Mouse (Mus musculus): ENCODE measurements around the gene Pcolce2.

The Pcolce2 gene

DNA sequence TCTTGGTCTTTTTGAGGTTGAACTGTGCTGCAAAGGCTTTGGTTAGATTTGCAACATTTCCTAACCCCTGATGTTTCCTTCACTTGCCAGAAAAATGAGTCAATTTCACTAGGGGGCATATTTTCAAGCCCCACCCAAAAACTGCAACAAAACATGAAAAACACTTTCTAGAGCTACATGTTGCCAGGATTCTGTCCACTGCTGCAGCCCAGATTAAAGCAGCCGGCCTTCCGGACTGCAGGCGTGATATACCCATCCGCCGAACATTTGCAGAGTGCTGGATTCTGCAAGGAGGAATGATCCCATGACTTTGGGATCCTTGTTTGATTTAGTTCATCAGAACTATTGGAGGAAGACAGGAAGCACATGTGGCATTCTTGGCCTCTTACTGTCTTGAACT lies 17.0 kb downstream of the Pcolce2 start:
- DNase-seq (ENCODE audit: low spot score): no peak

DNA sequence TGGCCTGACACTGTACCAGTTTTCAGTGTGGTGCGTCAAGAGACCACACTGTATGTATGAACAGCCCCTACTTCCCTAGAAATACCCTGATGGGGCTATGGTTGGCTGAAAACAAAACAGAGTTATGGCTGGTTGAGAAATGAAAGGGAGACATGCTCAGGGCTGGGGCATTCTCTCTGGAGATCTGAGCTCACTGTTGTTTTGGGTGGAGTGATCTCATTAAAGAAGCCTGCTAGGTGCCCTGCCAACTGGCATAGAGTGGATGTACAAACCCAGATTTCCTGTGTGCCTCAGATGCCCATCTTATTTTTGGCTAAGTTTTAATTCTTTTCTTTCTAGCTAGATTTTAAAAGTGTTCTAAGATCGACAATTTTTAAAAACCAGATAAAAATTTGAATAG lies 20.5 kb downstream of the Pcolce2 start:
- DNase-seq (ENCODE audit: low spot score): no peak

DNA sequence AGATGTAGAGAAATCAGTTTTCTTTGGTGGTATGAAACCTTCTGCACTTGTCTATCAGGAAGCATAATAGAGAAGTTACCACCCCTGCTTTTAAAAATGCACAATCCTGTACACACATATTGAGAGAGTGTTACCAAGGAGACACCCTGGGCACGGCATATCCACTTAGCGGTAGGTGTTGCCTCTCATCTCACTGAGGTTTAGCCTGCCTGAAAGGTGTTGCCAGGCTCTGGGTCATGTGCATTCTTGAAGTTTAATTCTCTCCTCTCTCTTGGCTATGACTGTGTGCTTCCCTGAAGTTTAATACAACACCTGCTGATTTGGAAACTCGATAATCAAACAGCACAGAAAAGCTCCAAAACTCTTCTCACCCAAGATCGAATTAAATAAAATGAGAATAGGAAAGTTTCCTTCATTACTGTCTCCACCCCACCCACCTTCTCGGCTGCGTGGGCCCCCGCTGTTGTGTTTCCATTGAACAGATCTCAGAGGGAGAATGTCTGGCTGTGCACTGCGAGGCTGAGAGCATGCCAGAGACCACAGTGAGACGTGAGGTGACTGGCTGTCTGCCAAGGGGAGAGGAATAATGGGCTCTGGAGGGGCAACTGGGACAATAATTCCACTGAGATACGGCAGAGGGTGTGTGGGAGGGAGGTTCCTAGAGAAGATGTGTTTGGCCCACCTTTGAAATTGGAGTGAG lies 27.0 kb downstream of the Pcolce2 start:
- no peak for DNase-seq (ENCODE audit: low spot score)

DNA sequence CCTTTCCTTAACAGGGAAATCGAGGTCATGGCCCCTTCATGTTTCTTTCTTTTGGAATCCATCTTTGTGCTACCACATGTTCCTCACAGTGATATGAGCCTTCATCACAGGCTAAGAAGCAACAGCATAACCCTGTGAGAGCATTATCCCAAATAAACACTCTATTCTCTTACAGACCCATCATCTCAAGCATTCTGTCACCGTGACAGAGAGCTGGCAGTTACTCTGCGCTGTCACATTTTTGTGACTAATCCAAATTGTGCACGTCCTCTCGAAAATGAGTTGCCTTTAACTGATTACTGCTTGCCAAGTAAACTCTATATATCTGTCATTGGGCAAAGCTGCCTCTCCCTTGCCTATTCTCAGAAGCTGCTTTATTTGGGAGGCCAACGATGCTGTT lies 28.4 kb downstream of the Pcolce2 start:
- no peak for DNase-seq (ENCODE audit: low spot score)

DNA sequence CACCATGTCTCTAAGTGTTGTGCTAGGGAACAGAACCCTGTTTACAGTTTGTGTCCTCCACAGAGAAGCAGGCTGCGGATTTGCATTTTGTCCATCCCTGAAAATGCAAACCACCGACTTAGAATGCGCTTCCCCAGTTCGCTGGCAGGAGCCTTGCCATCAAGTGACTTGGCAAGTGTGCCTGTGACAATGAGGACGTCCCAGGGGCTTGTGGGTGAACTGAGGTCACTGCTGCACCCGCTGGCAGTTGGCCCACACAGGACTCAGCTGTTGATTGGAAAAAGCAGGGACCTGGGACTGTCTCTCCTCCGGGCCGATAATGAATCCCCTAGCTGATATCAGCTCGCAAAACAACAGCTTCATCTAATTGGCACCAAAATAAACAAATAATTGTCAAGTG lies 30.4 kb downstream of the Pcolce2 start:
- DNase-seq (ENCODE audit: low spot score): no peak

DNA sequence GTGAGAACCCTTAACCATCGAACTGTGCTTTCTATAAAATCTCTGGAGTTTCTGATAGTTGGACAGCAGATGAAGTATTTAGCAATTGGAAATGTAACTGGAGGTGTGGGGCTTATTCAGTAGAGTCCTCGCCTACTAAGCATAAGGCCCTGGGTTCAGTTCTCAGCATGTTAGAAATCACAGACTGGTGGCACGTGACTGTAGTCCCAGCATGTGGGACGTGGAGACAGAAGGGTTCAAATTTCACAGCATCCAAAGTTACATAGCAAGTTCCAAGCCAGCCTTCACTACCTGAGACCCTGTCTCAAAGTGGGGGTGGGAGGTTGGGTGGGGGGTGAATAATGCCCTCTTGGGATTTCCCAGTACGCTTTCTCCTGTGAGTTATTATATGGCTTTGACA lies 30.9 kb downstream of the Pcolce2 start:
- DNase-seq (ENCODE audit: low spot score): no peak

DNA sequence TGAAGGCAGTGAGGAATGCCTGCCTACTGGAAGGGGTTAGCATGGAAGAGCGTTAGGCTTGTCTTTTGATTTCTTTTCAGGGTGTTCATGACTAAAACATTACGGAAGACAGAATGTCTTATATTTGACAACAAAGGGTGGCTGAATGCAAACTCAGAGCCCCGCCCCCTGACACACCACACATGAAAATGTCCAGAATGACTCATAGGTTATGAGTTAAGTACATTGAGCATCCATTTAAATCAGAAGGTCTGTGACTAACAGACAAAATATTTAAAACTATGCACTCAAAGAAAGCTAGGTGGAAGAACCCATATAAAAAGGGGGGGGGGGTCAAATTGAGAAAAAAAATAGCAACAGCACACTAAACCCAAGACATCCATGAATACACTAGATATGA lies 34.9 kb downstream of the Pcolce2 start:
- DNase-seq (ENCODE audit: low spot score): no peak

DNA sequence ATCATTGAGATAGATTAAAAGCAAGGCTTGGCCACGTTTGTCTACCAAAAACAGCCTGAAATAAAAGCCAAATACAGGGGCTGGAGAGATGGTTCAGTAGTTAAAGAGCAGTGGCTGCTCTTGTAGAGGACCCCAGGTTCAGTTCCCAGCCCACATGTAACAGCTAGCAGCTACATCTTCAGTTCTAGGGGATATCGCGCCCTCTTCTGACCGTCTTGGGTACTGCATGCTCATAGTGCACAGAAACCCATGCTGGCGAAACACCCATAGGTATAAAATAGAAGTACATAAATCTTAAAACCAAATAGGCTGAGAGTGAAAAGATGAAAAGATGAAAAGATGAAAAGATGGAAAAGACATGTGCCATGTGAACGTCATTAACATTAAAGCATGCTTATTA lies 35.4 kb downstream of the Pcolce2 start:
- no peak for DNase-seq (ENCODE audit: low spot score)

DNA sequence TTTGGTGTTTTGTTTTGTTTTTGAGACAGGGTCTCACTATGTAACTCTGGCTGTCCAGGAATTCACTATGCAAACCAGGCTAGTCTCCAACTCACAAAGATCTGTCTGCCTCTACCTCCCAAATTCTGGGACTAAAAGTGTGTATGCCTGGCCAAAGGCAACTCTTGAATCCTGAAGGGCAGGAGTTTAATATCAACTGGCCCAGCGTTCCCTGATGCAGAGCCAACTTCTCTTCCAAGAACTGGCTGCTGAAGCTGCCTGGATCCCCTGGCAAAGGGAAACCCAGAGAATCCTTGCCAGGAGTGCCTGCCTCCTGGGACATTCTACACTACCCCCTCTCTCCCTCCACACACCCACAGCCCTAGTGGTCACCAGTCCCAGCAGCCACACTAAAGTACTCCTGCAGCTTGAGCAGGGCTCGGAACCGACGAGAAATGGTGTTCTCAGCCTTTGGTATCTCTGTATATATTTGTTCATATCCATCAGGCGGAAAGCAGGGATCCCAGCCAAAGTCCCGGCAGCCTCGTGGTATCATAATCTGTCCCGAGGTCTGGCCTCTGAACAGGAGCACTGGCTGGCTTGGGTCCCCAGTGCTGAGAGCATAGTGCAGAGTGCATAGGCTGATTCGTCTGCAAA lies 37.8 kb downstream of the Pcolce2 start:
- peak; percentile 21 for DNase-seq (ENCODE audit: low spot score)

DNA sequence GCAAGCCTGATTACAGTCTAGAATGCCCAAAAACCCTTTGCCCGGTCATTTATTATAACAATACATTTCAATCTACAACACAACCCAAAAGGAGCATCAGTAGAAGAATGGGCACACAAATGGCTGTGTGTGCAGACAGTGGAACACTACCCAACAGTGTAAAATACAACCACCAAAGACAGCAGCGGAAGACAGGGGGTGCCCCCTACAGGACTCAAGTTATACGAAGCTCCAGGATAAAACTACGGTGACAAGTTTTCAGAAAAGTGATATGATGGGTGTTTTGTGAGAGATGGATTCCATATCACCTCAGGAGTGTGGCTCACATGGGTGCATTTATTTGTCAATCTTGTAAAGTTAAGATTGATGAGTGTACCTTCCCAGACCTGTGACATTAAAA lies 38.6 kb downstream of the Pcolce2 start:
- no peak for DNase-seq (ENCODE audit: low spot score)

DNA sequence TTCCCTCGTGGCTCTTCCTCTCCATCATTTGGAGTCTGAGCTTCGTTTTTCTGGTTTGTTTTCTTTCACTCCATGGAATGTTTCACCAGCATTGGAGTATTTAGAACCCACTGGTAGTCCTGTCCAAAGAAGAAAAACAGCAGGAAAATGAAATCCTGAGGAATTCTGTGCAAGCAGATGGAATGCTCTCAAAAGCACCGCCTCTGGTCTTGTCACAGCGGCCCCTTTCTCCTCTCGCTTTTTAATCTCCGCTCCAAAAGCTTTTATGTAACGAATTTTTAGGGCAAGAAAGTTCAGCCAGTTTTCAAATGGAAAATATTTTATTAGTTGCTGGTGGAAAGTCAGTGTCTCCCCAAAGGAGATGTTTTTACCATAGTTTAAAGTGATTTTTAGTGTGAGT lies 42.6 kb downstream of the Pcolce2 start:
- DNase-seq (ENCODE audit: low spot score): no peak

DNA sequence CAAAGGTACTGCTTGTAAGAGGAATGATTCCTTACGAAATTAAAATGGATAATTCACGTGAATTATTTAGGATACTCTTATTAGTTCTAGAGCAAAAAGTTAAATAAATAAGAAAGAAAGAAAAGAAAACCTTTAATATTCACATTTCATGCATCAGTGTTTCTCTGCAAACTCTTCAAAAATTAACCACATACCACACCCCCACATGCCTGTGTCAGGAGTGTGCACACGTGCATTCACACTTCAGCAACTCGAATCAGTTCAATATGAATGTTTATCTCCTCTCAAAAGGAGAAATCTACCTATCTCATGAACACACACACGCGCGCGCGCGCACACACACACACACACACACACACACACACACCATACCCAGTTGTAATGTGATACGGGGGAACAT lies 43.3 kb downstream of the Pcolce2 start:
- no peak for DNase-seq (ENCODE audit: low spot score)

DNA sequence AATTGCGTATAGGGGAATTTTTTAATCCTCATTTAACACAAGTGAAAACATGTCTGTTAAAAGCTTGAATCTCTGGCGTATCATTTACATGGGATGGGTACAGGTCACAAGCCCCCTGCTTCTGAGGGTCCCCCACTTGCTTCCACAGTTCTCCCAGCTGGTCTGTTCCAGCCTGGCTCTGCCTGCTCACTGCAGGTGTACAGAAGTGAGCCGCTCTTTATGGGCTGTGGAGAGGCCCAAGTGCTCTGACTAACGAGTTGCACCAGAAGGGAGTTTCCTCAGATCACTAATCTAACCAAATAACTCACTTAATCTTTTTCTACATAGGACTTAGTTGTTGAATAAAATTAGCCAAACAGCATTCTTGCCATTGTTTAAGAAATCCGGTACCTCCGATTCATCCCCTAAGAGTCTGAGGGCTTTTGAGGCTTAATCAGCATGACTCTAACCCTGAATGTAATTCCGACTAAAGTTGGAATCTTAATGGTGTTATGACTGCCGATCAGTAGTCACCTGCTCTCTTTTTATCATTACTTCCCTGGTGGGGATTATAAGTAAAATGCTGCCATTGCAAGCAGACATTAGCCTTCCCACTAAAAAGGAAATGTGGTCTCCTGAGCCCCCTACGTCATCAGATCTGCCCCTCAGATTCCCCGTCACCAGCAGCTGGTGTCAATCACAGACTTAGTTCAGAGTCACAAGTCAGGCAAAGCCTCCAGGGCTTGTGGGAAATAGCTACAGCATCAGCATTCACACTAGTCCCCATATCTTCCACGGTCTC lies 48.4 kb downstream of the Pcolce2 start:
- DNase-seq (ENCODE audit: low spot score): no peak

DNA sequence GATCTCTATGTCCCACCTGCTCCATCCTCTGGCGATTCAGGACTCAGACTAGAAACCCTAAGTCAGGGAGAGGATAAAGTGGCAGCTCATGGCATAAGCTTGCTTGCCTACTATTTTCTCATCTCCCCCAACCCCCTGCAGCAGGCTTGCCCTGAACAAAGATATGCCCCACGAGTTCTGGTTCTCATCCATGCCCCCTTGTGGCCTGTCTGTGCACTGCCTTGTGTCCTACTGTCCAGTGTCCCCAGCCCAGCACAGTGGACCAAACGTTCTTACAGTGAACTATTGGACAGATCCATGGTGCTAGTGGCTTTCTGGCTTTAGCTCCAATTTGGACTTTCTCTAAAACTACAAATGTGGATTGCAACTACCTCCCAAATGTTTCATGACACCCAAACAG lies 50.7 kb downstream of the Pcolce2 start:
- DNase-seq (ENCODE audit: low spot score): no peak

DNA sequence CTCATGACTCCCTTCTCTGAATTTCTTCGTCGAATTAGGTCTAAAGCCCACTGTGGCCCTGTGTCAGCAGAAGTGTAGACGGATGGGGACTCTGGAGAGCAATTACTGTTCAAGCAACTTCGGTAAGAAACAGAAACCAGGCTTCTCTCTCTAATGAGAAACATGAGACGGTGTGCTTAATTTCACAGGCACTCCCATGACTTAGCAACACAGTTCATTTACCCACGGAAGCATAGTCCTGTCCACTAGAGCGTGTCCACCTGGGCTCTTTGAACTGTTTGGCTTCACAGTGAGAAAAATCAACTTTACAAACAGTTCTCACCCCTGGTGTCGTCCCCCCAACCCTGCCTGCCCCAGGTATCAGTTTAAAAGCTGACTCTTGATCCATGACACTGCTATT lies 55.4 kb downstream of the Pcolce2 start:
- DNase-seq (ENCODE audit: low spot score): no peak

DNA sequence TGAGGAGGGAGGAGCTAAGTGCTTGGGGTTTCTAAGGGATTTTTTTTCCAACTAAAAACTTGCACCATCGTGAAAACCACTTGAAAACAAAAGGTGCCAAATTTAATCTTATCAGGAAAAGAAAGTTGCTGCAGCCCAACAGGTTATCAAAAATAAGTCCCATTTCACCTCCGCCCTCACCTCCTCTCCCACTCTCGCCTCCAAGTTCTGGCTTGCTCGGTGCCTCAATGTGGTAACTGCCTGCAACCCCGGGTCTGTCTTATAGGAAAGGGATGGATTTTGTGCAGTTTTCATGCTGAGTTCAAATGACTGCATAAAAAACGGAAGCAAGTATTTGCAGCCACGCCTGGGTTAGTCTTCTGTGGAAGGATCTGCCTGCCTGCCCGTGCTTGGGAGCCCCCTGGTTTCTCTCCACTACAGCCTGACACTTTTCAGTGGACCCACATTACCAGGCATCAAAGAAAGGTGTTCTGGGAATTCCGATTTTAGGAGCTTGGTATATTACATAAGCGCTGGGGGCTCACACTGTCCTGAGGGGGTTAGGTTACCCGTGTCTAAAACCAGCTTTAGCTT lies 56.2 kb downstream of the Pcolce2 start:
- DNase-seq (ENCODE audit: low spot score): no peak

DNA sequence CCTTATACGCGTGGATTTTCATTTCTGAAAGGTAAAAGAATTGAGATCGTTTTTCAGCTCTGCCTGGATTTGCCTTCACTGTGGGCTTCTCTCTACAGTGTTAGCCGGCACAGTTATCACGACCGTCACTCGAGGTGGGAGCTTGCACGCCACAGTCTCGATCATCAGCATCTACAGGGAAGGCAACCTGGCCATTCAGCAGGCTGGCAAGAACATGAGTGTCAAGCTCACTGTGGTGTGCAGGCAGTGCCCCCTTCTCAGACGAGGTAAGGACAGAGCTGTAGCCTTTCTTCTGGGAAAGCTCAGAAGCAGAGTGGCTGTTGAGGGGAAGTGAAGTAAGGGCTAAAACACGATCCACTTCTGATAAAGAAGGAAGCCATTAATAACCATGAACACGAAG lies 57.1 kb downstream of the Pcolce2 start:
- DNase-seq (ENCODE audit: low spot score): no peak

DNA sequence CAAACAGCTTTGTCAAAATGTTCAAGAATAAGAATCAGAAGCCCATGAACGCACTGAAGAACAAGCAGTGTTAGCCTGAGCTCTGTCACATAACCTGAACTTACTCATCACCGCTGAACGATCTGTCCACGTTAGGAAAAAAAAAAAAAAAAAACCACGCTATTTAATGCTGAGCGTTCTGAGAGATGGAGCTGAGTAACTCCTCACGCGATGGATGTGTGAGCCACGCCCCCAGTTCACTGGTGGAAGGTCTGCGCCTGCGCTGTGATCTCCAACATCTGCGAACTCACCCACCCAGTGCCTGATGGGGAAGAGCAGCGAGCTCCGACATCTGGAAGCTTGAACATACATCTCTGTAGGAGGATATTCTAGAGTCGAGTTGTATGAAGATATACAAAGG lies 57.6 kb downstream of the Pcolce2 start:
- peak; percentile 41 for DNase-seq (ENCODE audit: low spot score)

DNA sequence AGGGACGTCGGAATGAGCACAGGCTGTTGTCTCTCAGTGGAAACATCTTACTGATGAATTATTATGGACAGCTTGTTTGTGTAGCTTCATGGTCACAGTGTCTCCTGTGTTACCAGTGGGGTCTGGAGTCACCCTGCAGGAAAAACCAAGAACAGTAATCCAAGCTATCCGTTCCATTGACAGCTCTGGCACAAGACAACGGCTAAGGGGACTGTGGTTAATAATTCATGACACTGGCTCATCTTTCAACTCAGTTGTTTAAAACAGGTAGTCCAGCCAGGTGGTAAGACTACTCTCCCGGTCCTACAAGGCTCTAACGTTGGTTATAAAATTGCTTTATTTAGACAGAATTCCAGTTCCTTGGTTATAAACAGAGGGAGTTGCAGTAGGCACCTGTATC lies 59.2 kb downstream of the Pcolce2 start:
- no peak for DNase-seq (ENCODE audit: low spot score)

DNA sequence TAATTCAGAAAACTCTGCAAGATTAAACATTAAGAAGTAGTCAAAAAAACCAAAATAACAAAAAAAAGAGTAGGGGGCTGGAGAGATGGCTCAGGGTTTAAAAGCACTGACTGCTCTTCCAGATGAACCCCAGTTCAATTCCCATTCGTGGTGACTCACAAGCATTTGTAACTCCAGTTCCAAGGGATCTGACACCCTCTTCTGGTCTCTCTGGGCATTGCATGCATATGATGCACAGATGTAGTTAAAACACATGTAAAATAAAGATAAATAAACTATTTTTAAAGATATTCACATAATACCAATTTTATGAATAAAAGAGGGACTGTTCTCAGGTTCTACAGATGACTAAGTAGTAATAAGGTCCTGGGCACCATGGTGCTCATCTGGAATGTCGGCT lies 60.4 kb downstream of the Pcolce2 start:
- DNase-seq (ENCODE audit: low spot score): peak; percentile 16

DNA sequence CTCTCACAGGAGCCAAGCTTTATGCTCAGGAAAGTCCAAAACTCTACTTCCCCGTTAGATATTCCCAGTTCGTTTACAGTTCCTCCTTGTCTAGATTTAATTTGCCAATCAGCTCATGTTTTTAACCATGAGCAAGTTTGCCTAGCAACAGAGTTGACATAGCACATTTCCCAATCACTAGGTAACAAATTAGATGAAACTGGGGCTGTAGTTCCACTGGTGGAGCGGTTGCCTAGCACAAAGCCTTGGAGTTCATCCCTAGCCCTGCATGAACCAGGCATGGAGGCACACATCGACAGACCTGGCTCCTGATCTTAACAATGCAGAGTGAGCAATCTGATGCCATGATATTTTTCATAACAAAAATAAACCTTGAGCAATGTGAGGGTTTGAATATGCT lies 61.9 kb downstream of the Pcolce2 start:
- no peak for DNase-seq (ENCODE audit: low spot score)

DNA sequence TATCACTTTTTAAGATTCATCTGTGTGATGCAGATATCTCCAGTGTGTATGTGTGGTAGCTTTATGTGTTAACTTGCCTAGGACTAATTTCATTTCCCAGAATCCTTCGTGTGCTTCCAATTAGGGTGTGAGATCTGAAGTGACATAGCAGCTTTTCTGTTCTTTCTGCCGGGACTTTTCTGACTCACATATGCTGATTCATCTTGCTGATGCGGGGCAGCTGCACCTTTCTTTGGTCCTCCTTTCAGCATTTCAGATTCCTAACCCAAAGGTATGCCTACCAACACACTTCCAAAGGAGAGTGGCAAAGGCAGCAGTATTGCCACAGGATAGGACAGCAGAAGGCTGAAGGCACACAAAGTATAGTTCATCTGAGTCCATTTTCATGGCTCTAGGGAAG lies 66.7 kb downstream of the Pcolce2 start:
- no peak for DNase-seq (ENCODE audit: low spot score)

DNA sequence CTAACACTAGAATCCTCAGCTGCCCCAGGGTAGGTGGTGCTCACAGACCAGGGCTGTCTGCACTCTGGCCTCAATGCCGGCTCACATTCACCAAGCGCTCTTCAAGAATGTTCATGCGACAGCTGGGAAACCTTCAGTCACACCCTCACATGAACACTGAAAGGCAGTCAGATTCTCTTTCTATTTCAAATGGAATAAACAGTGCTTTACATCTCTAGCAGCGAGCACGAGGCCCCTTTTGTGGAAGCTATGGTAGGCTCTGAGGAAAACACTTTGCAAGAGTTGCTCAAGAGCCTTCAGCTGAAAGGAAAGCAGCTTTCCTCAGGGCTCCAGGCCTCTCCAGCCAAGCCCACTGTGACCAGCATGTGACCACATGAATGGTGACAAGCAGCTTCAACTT lies 68.0 kb downstream of the Pcolce2 start:
- DNase-seq (ENCODE audit: low spot score): no peak

Measured in testis, postnatal 14 days (tissue).